Mouse (Mus musculus): ENCODE results near the gene Clk3. TPM values are rescaled to one million over a fixed set of nuclear protein-coding genes. Genes with fewer than 3 reads are reported as not detected.

Clk3 gene
- 72.4 and 84.2 TPM in 2 replicates for polyA plus RNA-seq (2012; ENCODE audit: insufficient read depth, insufficient read length, missing spikeins)

DNA sequence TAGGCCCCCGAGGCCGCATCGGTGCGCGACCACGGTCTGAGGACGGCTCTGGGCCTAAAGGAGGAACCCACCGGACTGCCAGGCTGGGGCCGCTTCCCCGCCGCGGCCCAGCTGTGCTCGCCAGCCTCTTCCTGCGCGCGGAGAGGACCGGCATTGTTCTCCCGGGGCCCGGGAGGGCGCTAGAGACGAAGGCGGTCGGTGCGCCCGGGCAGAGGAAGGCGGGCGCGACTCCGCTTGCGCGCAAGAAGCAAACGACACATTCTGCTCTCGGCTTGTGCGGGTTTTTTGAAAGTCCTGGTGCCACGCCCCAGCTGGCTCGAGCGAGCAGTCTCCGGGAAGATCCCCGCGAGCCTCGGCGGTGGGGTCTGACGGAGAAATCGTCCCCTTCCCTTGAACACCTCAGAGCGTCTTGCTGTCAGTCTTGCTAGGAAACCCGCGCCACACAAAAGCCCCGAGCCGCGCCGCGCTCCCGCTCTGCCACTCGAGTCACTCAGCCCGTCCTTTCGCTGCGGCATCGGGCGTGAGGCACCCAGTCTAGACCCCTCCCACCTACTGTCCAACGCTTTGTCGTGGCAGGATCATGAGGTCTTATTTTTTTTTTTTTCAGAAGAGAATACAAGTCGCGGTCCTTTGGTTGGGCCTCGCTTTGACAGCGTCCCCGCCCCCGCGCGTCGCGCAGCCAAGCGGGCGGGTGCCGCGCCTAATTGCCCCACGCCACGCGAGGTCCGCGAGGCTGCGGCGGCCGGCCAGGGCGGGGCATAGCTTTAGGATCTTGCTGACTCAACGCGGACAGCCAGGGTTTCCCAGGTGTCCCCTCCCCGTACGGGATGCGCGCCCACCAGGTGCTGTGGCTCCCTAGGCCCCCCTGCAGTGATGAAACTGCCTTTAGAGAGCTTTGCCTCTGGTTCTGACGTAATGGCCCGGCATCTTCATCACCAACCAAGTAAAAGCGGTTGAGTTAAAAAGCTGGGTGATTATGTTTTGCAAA is at the start of gene Clk3:
Gene Clk3, minus strand, starts transcription at position 497 of the 988 bp plus-strand sequence.
- Histone ChIP-seq H3K27ac (ENCODE audit: insufficient read depth, low read depth, low read length) (peak within 1 kb of the TSS; percentile 89), H3K4me3 (ENCODE audit: insufficient read depth, low read length) (peak within 1 kb of the TSS; percentile 97), H3K4me1 (ENCODE audit: control insufficient read depth, insufficient read depth, low read length) (peaks cover 21% of the 10 kb centered on the region)
- no peak for TF ChIP-seq CTCF (IDR thresholded peaks at IDR 0.05; ENCODE audit: low read depth, low read length)
- TF ChIP-seq POLR2A (IDR thresholded peaks at IDR 0.05; ENCODE audit: borderline replicate concordance, low read depth, low read length) = no peak

DNA sequence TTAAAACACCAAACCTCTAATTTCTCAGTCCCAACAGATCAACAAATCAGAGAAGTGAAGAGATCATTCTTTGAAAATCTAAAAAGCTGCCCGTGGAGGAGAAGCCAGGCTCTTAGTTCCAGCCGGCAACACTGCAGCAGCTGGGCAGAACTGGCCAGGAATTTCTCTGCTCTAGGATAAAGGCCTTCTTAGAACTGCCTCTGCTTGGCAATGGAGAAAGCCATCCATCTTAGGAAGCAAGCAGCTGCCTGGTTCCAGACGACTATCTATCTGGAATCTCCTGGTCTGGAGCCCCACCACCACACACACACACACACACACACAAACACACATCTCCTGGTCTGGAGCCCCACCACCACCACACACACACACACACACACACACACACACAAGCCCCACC is 49.2 kb upstream of the Clk3 start:
- Histone ChIP-seq H3K4me3 (ENCODE audit: insufficient read depth, low read length) (no peak overlapping the region), H3K4me1 (ENCODE audit: control insufficient read depth, insufficient read depth, low read length) (no peaks in the 10 kb centered on the region), H3K27ac (ENCODE audit: insufficient read depth, low read depth, low read length) (no peak overlapping the region)
- TF ChIP-seq CTCF (IDR thresholded peaks at IDR 0.05; ENCODE audit: low read depth, low read length) = no peak
- TF ChIP-seq POLR2A (IDR thresholded peaks at IDR 0.05; ENCODE audit: borderline replicate concordance, low read depth, low read length) = no peak

DNA sequence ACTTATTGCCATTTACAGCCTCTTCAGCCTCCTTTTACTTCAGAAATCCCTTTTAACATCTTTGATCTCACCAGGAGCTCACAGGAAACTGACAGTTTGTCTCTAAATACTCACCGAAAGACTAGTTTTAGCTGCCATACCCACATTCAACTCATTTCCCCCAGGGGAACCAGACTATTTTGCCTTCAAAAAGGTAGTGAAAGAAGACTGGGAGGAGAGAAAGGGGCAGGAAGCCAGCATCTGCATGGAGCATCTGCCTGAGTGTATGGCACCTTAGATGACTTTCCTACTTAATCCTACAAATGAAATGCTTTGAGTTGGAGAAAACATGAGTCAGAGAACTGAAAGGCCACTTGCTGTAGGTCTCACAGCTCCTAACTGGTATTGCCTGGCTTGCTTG is 48.4 kb upstream of the Clk3 start:
- no peak overlapping the region for H3K27ac ChIP-seq (ENCODE audit: insufficient read depth, low read depth, low read length)
- TF ChIP-seq CTCF (IDR thresholded peaks at IDR 0.05; ENCODE audit: low read depth, low read length) (no peak), POLR2A (IDR thresholded peaks at IDR 0.05; ENCODE audit: borderline replicate concordance, low read depth, low read length) (no peak)
- no peak overlapping the region for H3K4me3 ChIP-seq (ENCODE audit: insufficient read depth, low read length)
- H3K4me1 ChIP-seq (ENCODE audit: control insufficient read depth, insufficient read depth, low read length) = no peaks in the 10 kb centered on the region

DNA sequence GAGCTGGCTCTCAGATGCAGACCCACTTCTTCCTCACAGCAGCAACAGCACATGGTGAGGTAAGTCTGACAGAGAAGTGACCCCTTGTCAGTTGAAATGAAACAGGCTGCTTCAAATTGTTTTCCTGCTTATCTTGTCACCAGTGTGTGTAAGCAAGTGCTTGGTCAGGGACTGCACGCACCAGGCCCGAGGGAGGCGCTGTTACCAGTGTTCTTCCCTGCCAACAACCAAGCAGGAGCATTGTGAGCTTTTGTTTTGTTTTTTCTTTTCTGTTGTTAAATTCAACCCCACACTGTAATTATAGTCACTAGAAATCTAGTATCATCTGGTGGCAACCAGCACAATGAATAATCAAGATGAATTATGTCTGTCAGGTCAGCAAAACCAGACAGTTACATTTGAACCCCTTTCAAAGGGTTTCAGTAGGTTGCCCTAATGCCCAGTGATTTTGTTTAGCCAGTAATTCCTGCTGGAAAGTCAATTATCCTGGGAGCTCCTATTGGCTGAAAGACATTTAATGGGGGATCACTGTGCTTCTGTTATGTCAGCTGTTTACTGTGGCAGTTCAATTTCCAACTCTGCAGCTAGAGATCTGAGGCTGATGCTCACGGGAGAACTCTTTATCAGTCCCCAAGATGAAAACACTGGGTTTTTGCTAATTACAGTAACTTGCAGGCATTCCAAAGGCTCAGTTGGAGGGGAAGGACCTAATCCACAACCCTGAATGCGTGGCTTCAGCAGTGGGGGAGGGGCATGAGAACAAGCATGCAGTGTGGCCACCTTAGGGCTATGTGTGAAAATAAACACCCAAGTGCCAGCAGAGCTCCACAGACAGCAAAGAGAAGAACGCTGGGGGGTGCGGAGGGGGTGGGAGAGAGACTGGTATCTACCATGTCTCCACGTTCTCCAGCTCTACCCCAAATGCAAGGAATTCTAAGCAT is 46.4 kb upstream of the Clk3 start:
- Histone ChIP-seq H3K4me1 (ENCODE audit: control insufficient read depth, insufficient read depth, low read length) (no peaks in the 10 kb centered on the region), H3K4me3 (ENCODE audit: insufficient read depth, low read length) (no peak overlapping the region), H3K27ac (ENCODE audit: insufficient read depth, low read depth, low read length) (no peak overlapping the region)
- TF ChIP-seq POLR2A (IDR thresholded peaks at IDR 0.05; ENCODE audit: borderline replicate concordance, low read depth, low read length) (no peak), CTCF (IDR thresholded peaks at IDR 0.05; ENCODE audit: low read depth, low read length) (no peak)

DNA sequence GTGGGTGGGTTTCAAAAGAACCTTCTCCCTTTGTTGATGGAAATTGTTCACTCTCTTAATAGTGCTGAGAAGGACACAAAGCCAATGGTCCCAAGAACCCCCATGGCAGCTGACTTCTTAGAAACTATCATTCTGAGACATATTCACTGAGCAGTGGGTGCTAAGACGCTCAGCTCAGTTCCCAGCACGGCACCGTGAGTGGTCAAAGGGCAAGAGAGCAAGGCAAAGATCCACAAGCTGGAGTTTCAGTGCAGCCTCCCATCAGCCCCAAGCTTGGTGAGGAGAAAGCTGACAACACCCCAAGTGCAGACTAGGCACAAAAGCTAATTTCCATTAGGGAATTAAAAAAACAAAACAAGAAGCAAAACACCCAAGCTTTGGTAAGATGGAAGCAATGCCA is 45.0 kb upstream of the Clk3 start:
- no peak for TF ChIP-seq POLR2A (IDR thresholded peaks at IDR 0.05; ENCODE audit: borderline replicate concordance, low read depth, low read length)
- TF ChIP-seq CTCF (IDR thresholded peaks at IDR 0.05; ENCODE audit: low read depth, low read length) = no peak
- Histone ChIP-seq H3K4me3 (ENCODE audit: insufficient read depth, low read length) (no peak overlapping the region), H3K4me1 (ENCODE audit: control insufficient read depth, insufficient read depth, low read length) (peaks cover 9% of the 10 kb centered on the region), H3K27ac (ENCODE audit: insufficient read depth, low read depth, low read length) (no peak overlapping the region)

DNA sequence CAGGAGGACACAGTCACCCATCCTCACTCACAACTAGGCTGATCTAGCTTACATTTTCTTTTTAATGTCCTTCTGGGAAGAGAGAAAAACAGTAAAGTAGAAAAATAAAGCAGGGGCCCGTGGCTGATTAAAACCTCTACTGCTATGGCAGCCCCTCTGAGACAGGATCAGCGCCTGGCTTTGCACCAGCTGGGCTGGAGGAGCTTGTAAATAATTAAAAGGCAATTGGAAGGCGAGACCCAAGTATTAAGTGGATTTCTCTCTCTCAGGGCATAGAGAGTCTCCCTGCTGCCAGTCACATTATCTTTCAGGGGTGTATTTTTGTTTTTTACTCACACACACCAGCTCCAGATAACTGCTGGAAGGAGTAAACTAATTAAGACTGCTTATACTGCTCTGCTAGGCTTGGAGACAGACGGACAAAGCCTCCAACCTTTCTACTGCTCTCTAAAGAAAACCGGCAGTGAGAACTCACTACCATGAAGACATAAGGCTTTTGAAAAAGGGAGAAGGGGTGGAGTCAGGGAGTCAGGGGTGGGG is 43.2 kb upstream of the Clk3 start:
- TF ChIP-seq POLR2A (IDR thresholded peaks at IDR 0.05; ENCODE audit: borderline replicate concordance, low read depth, low read length) (no peak), CTCF (IDR thresholded peaks at IDR 0.05; ENCODE audit: low read depth, low read length) (no peak)
- peaks cover 22% of the 10 kb centered on the region for H3K4me1 ChIP-seq (ENCODE audit: control insufficient read depth, insufficient read depth, low read length)
- H3K27ac ChIP-seq (ENCODE audit: insufficient read depth, low read depth, low read length) = no peak overlapping the region
- no peak overlapping the region for H3K4me3 ChIP-seq (ENCODE audit: insufficient read depth, low read length)

DNA sequence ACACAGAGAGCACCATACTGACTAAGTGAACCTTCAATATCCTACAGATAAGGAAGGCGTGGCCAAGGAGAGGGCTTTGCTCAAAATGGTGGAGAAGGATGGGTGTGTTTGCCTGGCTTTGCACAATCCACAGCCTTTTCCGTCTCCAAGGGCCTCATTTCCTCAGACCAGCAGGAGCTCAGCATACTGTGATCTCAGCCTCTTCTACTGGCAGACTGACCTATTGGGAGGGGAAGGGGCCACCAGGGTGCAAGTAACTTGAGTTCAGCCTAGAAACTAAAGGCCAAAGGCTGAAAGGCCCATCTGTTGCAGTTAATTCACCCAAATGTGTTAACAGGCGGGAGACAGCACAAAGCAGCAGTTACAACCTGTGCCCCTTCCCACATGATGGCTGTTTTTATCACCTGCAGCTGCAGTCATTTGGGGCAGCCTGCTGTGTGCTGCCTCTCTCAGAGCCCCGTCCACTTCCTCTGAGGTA is 41.6 kb upstream of the Clk3 start:
- Histone ChIP-seq H3K27ac (ENCODE audit: insufficient read depth, low read depth, low read length) (no peak overlapping the region), H3K4me3 (ENCODE audit: insufficient read depth, low read length) (no peak overlapping the region), H3K4me1 (ENCODE audit: control insufficient read depth, insufficient read depth, low read length) (peaks cover 22% of the 10 kb centered on the region)
- no peak for TF ChIP-seq CTCF (IDR thresholded peaks at IDR 0.05; ENCODE audit: low read depth, low read length)
- TF ChIP-seq POLR2A (IDR thresholded peaks at IDR 0.05; ENCODE audit: borderline replicate concordance, low read depth, low read length) = no peak

DNA sequence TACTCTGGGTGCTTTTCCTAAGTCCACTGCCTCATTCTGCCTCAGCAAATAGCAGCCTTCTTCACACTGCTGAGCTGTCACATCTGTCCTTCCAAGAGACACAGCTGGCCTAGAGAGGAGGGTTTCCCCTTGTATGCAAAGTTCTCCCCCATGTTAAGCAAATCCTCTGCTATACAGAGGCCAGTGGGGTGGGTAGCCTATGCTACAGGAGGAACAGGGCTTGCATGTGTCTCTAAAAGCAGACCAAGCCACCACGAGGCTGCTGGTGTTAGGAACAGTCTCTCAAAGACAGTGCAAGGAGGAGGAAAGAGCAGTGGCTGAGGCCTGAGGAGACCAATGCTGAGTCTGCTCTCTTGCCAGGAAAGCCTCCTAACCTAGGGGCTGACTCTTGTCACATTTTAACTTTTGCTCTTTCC is 40.4 kb upstream of the Clk3 start:
- Histone ChIP-seq H3K4me1 (ENCODE audit: control insufficient read depth, insufficient read depth, low read length) (peaks cover 22% of the 10 kb centered on the region), H3K4me3 (ENCODE audit: insufficient read depth, low read length) (no peak overlapping the region), H3K27ac (ENCODE audit: insufficient read depth, low read depth, low read length) (peak overlapping the region; percentile 5; the same call in 1 of the 2 replicates)
- TF ChIP-seq CTCF (IDR thresholded peaks at IDR 0.05; ENCODE audit: low read depth, low read length) (no peak), POLR2A (IDR thresholded peaks at IDR 0.05; ENCODE audit: borderline replicate concordance, low read depth, low read length) (no peak)

DNA sequence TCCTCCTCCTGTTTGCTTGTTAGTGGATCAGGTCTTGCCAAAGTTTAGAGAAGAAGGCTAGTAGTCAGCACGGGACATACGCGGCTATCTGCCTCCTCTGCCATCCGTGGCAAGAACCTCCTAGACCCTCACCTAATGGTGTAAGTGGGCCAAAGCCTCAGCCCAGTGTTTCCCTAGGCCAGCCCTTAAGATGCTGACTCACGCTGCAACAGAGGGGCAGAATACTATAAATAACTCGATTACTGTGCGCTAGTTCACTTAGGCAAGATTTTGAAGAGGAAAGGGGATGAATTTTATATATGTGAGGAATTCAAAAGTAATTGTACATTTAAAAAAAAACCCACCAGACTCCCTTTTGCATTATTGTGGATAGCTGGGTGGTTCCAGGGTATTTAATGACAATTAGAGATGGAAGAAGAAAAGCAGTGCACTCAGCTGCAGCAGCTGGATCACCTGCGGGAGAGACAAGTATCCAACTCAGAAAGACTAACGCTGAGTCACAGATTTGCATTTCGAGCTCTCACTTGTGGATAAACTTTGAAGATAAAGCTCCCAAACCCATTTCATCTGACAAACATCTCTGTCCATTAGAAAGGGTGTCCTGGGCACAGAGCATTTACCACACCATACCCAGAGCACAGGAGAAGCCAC is 39.6 kb upstream of the Clk3 start:
- Histone ChIP-seq H3K27ac (ENCODE audit: insufficient read depth, low read depth, low read length) (no peak overlapping the region), H3K4me1 (ENCODE audit: control insufficient read depth, insufficient read depth, low read length) (peaks cover 25% of the 10 kb centered on the region), H3K4me3 (ENCODE audit: insufficient read depth, low read length) (no peak overlapping the region)
- TF ChIP-seq POLR2A (IDR thresholded peaks at IDR 0.05; ENCODE audit: borderline replicate concordance, low read depth, low read length) (no peak), CTCF (IDR thresholded peaks at IDR 0.05; ENCODE audit: low read depth, low read length) (no peak)

All from bone marrow macrophage, adult 2 months (primary cell).